ENCODE assay signal across 7 mouse cellular contexts in the genomic region with DNA sequence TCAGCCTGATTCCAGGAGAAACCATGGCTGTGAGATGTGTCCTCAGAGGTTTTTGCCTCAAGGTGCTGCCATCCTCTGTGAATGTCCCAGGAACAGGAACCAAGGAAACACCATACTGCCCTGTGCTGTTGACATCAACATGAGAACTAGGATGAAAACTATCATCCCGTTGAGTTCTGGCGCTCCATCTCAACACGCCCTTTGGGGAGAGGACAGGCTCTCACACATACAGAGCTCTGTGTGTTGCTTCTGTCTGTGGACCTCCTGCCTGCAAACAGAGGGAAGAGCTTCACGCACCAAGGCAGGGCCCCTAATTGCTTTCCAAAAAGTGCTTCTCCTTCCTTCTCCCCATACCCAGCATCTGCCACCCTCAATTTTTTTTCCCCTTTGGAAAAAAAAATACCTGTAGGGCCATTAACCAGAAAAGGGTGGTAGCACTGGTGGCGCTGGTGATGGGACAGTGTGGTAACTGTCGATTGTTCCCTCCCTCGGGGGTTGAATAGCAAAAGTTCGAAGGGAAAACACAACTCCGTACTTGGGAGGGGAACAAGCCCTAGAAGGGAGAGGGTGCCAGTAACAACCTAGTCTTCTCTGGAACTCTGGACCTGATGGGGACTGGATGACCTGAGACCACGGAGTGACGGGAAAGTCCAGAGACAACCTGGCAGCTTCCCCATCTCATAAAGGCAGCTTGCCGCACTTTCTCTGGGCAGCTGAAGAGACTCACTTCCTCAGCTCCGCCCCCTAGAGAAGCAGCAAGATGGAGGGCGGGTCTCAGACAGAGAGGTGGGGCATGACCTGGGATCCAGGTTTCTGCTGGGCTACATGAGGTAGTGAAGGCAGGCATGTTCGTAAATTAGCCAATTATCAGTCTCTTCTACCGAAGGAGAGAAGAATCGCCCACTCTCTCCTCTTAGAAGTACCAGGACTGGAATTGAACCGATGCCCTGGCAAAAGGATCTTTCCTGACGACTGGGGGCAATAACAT. TPM values are rescaled to one million over a fixed set of nuclear protein-coding genes. Genes with fewer than 3 reads are reported as not detected.
DNase-seq lines count a peak whose midpoint lies in the region; TF ChIP-seq lines count a peak whose summit lies in the region.

No protein-coding gene starts in this region.

- peak; percentile 54; the same call in 1 of the 2 replicates for TF ChIP-seq POLR2A in lung, adult 2 months (IDR thresholded peaks at IDR 0.05; ENCODE audit: borderline replicate concordance, extremely low read depth, low read depth, low read length)

- 24% methylated on average over 19 of the region's 19 CpGs for whole genome bisulfite sequencing in lung, adult 2 months

- no peak for TF ChIP-seq CTCF in lung, adult 2 months (IDR thresholded peaks at IDR 0.05; ENCODE audit: insufficient read depth, low read length)

- peak; percentile 74 to 86 for DNase-seq in CD8-positive naive resting alpha-beta T cell, adult 2 months (ENCODE audit: low read depth in 2 of 2, low spot score in 2 of 2)
- DNase-seq in ZHBTc4 (ENCODE audit: low read depth, low spot score) = peak; percentile 84
- peak; percentile 96 for DNase-seq in induced T-regulatory cell, adult 2 months (ENCODE audit: low read depth)
- no peak for DNase-seq in lung, adult 2 months
- peak; percentile 93 for DNase-seq in splenic B cell, adult 2 months (ENCODE audit: low read depth, low spot score)
- DNase-seq in cerebellum, adult 11-12 months = no peak
- DNase-seq in frontal cortex, postnatal 10 days (ENCODE audit: low spot score in 2 of 2) = no peak

- peaks cover 4% of the 10 kb centered on the region; the same call in 1 of the 2 replicates for H3K36me3 ChIP-seq in splenic B cell, adult 2 months (ENCODE audit: control insufficient read depth, insufficient read depth, low read length, poor library complexity, severe bottlenecking)

- peak overlapping the region; percentile 39 for H3K4me3 ChIP-seq in lung, adult 2 months (replicated peaks; ENCODE audit: extremely low read depth, low read depth, low read length)

- no peaks in the 10 kb centered on the region for H3K27me3 ChIP-seq in splenic B cell, adult 2 months (ENCODE audit: control insufficient read depth, insufficient read depth, low read length, poor library complexity, severe bottlenecking)

- H3K4me1 ChIP-seq in lung, adult 2 months (ENCODE audit: control insufficient read depth, insufficient read depth, low read length) = 0 out of 2 replicates have a peak, but pooled peaks cover 2% of the 10 kb centered on the region

RNA-seq across cellular contexts. Expression of gene Supt4a, which starts 11.1 kb away (rescaled TPM):
- 44.7 and 73.4 TPM in 2 replicates for polyA plus RNA-seq in lung, adult 2 months (2012; rRNA removed)

RNA-seq across cellular contexts. Expression of gene Tspoap1, which starts 11.9 kb away (rescaled TPM):
- 5.8 TPM in 2 replicates for polyA plus RNA-seq in lung, adult 2 months (2012; rRNA removed)

RNA-seq across cellular contexts. Expression of gene Mpo, which starts 45.0 kb away (rescaled TPM):
- polyA plus RNA-seq in lung, adult 2 months (2012; rRNA removed) = 0.11 and 0.60 TPM in 2 replicates

Comparison
In these comparisons a context has a peak if more than half of its experiments do, and no peak if none do; other contexts are left out.
1. DNase-seq: peak in CD8-positive naive resting alpha-beta T cell, adult 2 months (2 of 2), ZHBTc4 (single experiment), induced T-regulatory cell, adult 2 months (single experiment) and splenic B cell, adult 2 months (single experiment); none in lung, adult 2 months (single experiment), cerebellum, adult 11-12 months (single experiment) and frontal cortex, postnatal 10 days (0 of 2).